Mouse (Mus musculus) limb, embryonic 10.5 days (tissue): ENCODE measurements around the gene Cep95. TPM values are rescaled to one million over a fixed set of nuclear protein-coding genes. Genes with fewer than 3 reads are reported as not detected.

Experiments used
- DNase-seq: peaks from one replicate; pipeline ENCODE4 v3.0.0-alpha.2; 2017; ENCODE audit warnings: low spot score
- H3K27ac ChIP-seq: fragments of 300-500 bp; sonication (generic); 2 replicates; pipeline ENCODE4 v1.5.1; 2016; ENCODE audit warnings: mild to moderate bottlenecking
- H3K27me3 ChIP-seq: fragments of 300-500 bp; sonication (generic); 2 replicates; pipeline ENCODE4 v1.6.1; 2016; ENCODE audit warnings: low read depth, mild to moderate bottlenecking; ENCODE audit not compliant: poor library complexity, severe bottlenecking
- H3K36me3 ChIP-seq: fragments of 300-500 bp; sonication (generic); 2 replicates; pipeline ENCODE4 v1.6.1; 2016; ENCODE audit warnings: mild to moderate bottlenecking, moderate library complexity
- H3K4me1 ChIP-seq: fragments of 300-500 bp; sonication (generic); 2 replicates; pipeline ENCODE4 v1.6.1; 2016
- H3K4me3 ChIP-seq: fragments of 300-500 bp; sonication (generic); 2 replicates; pipeline ENCODE4 v1.5.1; 2016; ENCODE audit warnings: mild to moderate bottlenecking, moderate library complexity
- H3K9me3 ChIP-seq: fragments of 300-500 bp; sonication (generic); replicated peaks from 2 replicates; pipeline ENCODE4 v1.6.1; 2016; ENCODE audit warnings: mild to moderate bottlenecking
- WGBS: fragments of 180-500 bp; shearing (Covaris S2); methylation state at CpG from one replicate; pipeline ENCODE4 v1.1.7; 2016; 5-methylcytosine and 5-hydroxymethylcytosine counted together
- microRNA-seq: library from miRNA; unstranded; fragments of <30 nt; microRNA quantifications from one replicate; pipeline ENCODE4, GENCODE M21; 2017
- polyA plus RNA-seq: library from polyadenylated mRNA; unstranded; fragments of >200 nt; fragmentation: Nextera tagmentation; extraction: Ambion mirVana; gene quantifications from 2 replicates; pipeline ENCODE4 v1.2.1, GENCODE M21; 2016

The Cep95 gene
- polyA plus RNA-seq, 1 experiment from 2014 or later, result 19.0 TPM

GRCm38 (mm10) chr11:106820972-106821371 lies 31.9 kb downstream of the Cep95 start:
- Histone ChIP-seq H3K36me3 (peaks cover 98% of the 10 kb centered on the region), H3K9me3 (no peaks in the 10 kb centered on the region), H3K4me1 (no peaks in the 10 kb centered on the region), H3K4me3 (no peak overlapping the region), H3K27ac (no peak overlapping the region), H3K27me3 (no peaks in the 10 kb centered on the region)
- 75% methylated on average over 4 of the region's 4 CpGs for WGBS
- DNase-seq, result no peak

GRCm38 (mm10) chr11:106821397-106821796 lies 32.3 kb downstream of the Cep95 start:
- no peaks in the 10 kb centered on the region for H3K9me3 ChIP-seq
- no peaks in the 10 kb centered on the region for H3K27me3 ChIP-seq
- H3K4me1 ChIP-seq, result no peaks in the 10 kb centered on the region
- H3K27ac ChIP-seq, result no peak overlapping the region
- peaks cover 98% of the 10 kb centered on the region for H3K36me3 ChIP-seq
- DNase-seq, result no peak
- 86% methylated on average over 6 of the region's 6 CpGs for WGBS
- H3K4me3 ChIP-seq, result no peak overlapping the region

GRCm38 (mm10) chr11:106822491-106822890 lies 33.4 kb downstream of the Cep95 start:
- H3K27me3 ChIP-seq, result no peaks in the 10 kb centered on the region
- no peaks in the 10 kb centered on the region for H3K9me3 ChIP-seq
- WGBS, result 95% methylated on average over 8 of the region's 8 CpGs
- no peak overlapping the region for H3K4me3 ChIP-seq
- no peaks in the 10 kb centered on the region for H3K4me1 ChIP-seq
- H3K27ac ChIP-seq, result no peak overlapping the region
- DNase-seq, result no peak
- peaks cover 98% of the 10 kb centered on the region for H3K36me3 ChIP-seq

- H3K4me3 ChIP-seq, result no peak overlapping the region
- no peaks in the 10 kb centered on the region for H3K4me1 ChIP-seq
- no peaks in the 10 kb centered on the region for H3K27me3 ChIP-seq
- H3K27ac ChIP-seq, result no peak overlapping the region
- no peaks in the 10 kb centered on the region for H3K9me3 ChIP-seq
- H3K36me3 ChIP-seq, result peaks cover 98% of the 10 kb centered on the region
- WGBS, result 90% methylated on average over 5 of the region's 5 CpGs
- DNase-seq, result no peak
These were observed 33.9 kb downstream of the Cep95 start for GRCm38 (mm10) chr11:106822911-106823310.

- H3K27me3 ChIP-seq, result no peaks in the 10 kb centered on the region
- H3K9me3 ChIP-seq, result no peaks in the 10 kb centered on the region
- H3K4me1 ChIP-seq, result no peaks in the 10 kb centered on the region
- H3K27ac ChIP-seq, result no peak overlapping the region
- 96% methylated on average over 8 of the region's 8 CpGs for WGBS
- peaks cover 98% of the 10 kb centered on the region for H3K36me3 ChIP-seq
- no peak overlapping the region for H3K4me3 ChIP-seq
- no peak for DNase-seq
These were observed 34.7 kb downstream of the Cep95 start for GRCm38 (mm10) chr11:106823741-106824140.

GRCm38 (mm10) chr11:106824403-106824802 lies 35.4 kb downstream of the Cep95 start:
- WGBS, result 90% methylated on average over 10 of the region's 10 CpGs
- H3K27me3 ChIP-seq, result no peaks in the 10 kb centered on the region
- H3K4me1 ChIP-seq, result no peaks in the 10 kb centered on the region
- no peaks in the 10 kb centered on the region for H3K9me3 ChIP-seq
- H3K27ac ChIP-seq, result no peak overlapping the region
- DNase-seq, result no peak
- no peak overlapping the region for H3K4me3 ChIP-seq
- peaks cover 98% of the 10 kb centered on the region for H3K36me3 ChIP-seq

- peaks cover 97% of the 10 kb centered on the region for H3K36me3 ChIP-seq
These were observed 39.0 kb downstream of the Cep95 start for GRCm38 (mm10) chr11:106828079-106828478.

GRCm38 (mm10) chr11:106842002-106842401 lies 53.0 kb downstream of the Cep95 start:
- Histone ChIP-seq H3K4me1 (no peaks in the 10 kb centered on the region), H3K36me3 (peaks cover 91% of the 10 kb centered on the region), H3K4me3 (no peak overlapping the region), H3K27me3 (no peaks in the 10 kb centered on the region), H3K27ac (no peak overlapping the region), H3K9me3 (no peaks in the 10 kb centered on the region)
- WGBS, result 96% methylated on average over 3 of the region's 3 CpGs
- DNase-seq, result no peak

More at GRCm38 (mm10) chr11:106828079-106828478, 39.0 kb downstream of the Cep95 start:
- no peak for DNase-seq
- H3K27ac ChIP-seq, result no peak overlapping the region
- H3K4me3 ChIP-seq, result no peak overlapping the region
- no peaks in the 10 kb centered on the region for H3K27me3 ChIP-seq
- H3K9me3 ChIP-seq, result no peaks in the 10 kb centered on the region
- WGBS, result 93% methylated on average over 7 of the region's 7 CpGs
- H3K4me1 ChIP-seq, result no peaks in the 10 kb centered on the region

GRCm38 (mm10) chr11:106851438-106851837 lies 62.4 kb downstream of the Cep95 start:
- Histone ChIP-seq H3K27me3 (no peaks in the 10 kb centered on the region), H3K36me3 (peaks cover 90% of the 10 kb centered on the region), H3K9me3 (no peaks in the 10 kb centered on the region), H3K4me3 (no peak overlapping the region), H3K4me1 (no peaks in the 10 kb centered on the region), H3K27ac (no peak overlapping the region)
- DNase-seq, result no peak
- WGBS, result 68% methylated on average over 2 of the region's 2 CpGs

Small RNA genes lying within 50 kb of the gene (microRNA-seq; reads per million reads assigned to microRNA genes)
- not detected for gene Gm25994
- 11.7 reads per million, percentile 20 among the genes with 10 or more reads in this experiment for gene Mir3064

Other genes with a start within 250 kb of the Cep95 start
- gene Tex2, start 175.8 kb upstream of the Cep95 start, polyA plus RNA-seq, result 6.9 and 7.2 TPM in 2 replicates
- 25.9 and 28.8 TPM in 2 replicates for gene Pecam1, start 38.6 kb upstream of the Cep95 start, polyA plus RNA-seq
- gene Milr1, start 38.0 kb upstream of the Cep95 start, polyA plus RNA-seq, result 0.67 and 1.2 TPM in 2 replicates
- 10.7 and 11.2 TPM in 2 replicates for gene Polg2, start 9.7 kb upstream of the Cep95 start, polyA plus RNA-seq
- gene Ddx5, start 67 bp upstream of the Cep95 start, polyA plus RNA-seq, result 319 and 354 TPM in 2 replicates
- gene Smurf2, start 131.5 kb downstream of the Cep95 start, polyA plus RNA-seq, result 14.1 TPM in 2 replicates
- 635 and 653 TPM in 2 replicates for gene Kpna2, start 210.3 kb downstream of the Cep95 start, polyA plus RNA-seq
- gene 1810010H24Rik, start 236.4 kb downstream of the Cep95 start, polyA plus RNA-seq, result 0.65 and 1.4 TPM in 2 replicates